Mouse (Mus musculus) kidney, adult 9 months (tissue): ENCODE data around the gene Adipor2.
"Not testable (repeated sequence)": the region's sequence is repeated elsewhere in the genome, so short reads cannot be mapped to it uniquely, and the experiment has no call there.

ENCODE experiments used
- DNase-seq: peaks from one replicate; pipeline ENCODE4 v3.0.0; 2022

Adipor2 gene

DNA sequence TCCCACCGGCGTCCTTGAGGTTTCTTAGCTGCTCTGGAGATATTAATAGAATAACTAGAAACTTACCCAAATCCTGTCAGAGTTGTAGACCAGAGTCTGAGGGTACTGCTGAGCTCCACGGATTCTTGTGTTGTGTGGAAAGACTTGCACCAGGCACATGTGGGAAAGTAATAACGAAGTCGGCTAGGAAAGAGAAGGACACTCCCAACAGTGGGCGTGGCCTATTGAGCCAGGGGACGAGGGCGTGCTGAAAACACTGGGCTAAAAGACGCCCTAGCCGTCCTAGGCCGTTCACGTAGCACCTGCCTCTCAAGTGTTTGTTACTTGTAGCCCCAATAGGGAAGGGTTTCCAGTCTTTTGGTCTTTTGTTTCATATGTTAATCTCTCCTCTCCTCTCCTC, at the start of gene Adipor2:
Gene Adipor2 (minus strand): TSS at position 351 of the 400 bp plus-strand sequence.
- DNase-seq: peak; percentile 51

DNA sequence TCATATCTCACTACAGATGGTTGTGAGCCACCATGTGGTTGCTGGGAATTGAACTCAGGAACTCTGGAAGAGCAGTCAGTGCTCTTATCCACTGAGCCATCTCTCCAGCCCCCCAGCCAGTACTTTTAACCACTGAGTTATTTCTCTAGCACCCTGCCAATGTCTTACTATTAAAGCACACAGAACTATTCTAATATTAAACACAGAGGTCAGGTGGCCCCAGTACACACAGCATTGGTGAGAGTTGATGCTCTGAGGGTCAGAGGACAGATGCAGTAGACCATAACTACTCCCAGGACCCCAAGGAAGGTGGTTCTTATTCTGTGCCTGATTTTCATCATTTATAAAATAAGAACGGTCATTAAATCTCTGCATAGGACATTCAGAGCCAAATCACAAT, 48.7 kb upstream of the Adipor2 start:
- peak; percentile 62 for DNase-seq

GRCm38 (mm10) chr6:119460391-119460790, 42.9 kb upstream of the Adipor2 start:
- no peak for DNase-seq

DNA sequence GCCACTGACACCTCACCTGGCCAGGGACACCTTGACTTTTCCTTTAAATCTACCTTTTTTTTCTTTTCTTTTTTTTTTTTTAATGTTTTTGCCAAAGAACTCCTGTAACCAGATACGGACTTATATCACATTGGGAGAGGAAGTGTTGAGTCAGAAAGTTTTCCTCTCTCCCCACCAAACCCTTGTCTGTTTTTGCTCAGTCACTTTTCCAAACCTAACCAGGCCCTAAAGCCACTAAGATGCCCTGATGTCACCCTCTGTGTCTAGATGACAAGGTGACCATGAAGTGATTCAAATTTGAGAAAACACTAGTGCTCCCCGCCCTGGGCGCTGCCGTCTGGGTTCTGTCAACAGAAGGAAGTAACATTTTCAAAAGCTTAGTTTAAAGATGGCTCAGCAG, 41.5 kb upstream of the Adipor2 start:
- DNase-seq: no peak

- no peak for DNase-seq
Observed at GRCm38 (mm10) chr6:119458166-119458565, 40.7 kb upstream of the Adipor2 start.

DNA sequence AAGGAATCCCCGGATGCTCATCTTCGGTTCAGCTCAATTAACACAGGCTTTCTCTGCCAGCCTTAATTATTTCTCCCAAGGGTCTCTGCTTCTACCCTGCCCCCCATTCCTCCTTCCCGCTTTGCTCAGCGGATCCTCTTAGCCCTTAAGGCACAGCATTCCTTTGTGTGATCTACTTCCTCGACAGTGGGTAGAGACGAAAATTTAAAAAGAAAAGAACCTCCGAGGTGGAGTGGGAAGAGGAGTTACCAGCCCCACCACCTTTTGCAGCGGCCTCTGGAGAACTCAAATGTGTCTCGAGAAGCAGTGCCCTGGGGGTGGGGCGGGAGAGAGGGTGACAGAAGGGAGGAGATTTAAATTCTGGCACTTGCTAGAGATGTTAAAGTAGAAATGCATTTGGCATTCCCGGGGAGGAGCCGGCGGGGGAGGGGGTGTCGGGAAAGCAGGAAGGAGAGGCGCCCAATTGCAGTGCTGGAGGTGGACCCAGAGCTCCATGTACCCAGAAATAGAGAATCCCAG, 34.5 kb upstream of the Adipor2 start:
- no peak for DNase-seq

DNA sequence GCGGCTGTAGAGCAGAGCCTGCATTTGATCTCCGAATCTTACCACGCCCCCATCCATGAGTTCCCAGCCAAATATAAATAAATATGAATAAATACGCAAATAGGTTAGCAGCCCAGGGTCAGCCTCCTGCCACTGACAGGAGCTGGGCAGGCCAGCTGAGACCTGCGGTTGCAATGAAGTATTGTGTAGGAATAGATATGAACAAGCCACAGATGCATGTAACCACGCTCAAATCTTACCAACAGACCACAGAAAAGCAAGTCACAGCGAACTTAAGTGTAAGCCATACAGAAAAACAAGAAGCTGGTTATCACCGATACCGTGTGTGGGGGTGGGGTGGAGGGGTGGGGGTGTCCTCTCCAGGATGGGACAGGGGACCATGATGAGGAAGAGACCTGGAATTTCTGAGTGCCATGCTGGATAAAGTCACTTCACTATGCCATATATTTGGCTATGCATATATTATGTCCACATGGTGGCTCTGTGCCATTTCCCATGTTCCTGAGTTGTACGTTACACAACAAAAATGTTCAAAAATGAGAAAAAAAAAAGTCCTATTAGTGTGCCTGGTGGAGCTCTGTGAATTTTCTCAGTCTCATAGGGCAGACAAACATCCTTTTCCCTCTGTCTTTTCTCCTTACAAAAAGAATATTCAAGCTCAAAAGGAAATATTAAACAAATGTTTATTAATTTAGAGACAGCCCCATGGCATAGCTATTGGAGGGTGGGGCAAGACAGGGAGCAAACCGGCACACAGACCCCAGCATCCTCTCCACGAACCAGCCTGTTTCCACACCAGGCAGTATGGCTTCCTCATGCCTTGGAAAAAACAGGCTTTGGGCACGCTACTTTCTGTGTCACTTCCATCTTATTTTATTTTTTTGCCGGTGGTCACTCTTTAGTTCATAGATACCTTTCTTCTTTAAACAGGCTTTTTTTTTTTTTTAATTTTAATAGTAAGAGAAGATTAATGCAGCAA, 33.8 kb upstream of the Adipor2 start:
- DNase-seq: no peak

DNA sequence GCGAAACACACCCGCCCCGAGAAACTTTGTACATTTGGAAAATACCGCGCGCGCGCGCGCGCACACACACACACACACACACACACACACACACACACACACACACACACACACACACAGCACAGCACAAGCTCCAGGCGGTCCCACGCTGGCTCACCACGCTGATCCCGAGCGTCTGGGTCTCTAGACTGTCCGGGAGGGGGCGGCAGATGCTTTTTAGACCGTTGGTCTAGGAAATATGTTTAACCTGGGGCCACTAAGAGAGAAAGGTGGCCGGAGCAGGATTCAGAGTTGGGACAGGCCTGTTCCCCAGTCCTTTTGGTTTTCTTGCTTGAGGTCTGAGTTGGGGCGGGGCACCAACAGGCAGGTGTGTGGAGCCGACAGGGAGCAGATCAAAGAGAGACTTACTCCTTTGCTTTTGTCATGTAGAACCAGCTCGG, 31.6 kb upstream of the Adipor2 start:
- peak; percentile 79 for DNase-seq

- DNase-seq: peak; percentile 53
Observed at GRCm38 (mm10) chr6:119448321-119449059, 31.0 kb upstream of the Adipor2 start.

GRCm38 (mm10) chr6:119445671-119446607, 28.4 kb upstream of the Adipor2 start:
- no peak for DNase-seq

GRCm38 (mm10) chr6:119443742-119444645, 26.5 kb upstream of the Adipor2 start:
- DNase-seq: peak; percentile 82

DNA sequence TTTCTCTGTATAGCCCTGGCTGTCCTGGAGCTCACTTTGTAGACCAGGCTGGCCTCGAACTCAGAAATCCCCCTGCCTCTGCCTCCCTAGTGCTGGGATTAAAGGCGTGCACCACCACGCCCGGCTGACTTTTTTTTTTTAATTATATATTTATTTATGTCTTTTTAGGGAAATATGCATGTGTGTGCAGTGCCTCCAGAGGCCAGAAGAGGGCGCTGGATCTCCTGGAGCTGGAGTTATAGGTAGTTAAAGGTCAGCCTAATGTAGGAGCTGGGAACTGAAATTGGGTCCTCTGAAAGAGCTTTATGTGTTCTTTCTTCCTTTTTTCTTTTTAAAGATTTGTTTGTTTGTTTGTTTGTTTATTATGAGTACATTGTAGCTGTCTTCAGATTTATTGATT, 25.2 kb upstream of the Adipor2 start:
- DNase-seq: not testable (repeated sequence)

DNA sequence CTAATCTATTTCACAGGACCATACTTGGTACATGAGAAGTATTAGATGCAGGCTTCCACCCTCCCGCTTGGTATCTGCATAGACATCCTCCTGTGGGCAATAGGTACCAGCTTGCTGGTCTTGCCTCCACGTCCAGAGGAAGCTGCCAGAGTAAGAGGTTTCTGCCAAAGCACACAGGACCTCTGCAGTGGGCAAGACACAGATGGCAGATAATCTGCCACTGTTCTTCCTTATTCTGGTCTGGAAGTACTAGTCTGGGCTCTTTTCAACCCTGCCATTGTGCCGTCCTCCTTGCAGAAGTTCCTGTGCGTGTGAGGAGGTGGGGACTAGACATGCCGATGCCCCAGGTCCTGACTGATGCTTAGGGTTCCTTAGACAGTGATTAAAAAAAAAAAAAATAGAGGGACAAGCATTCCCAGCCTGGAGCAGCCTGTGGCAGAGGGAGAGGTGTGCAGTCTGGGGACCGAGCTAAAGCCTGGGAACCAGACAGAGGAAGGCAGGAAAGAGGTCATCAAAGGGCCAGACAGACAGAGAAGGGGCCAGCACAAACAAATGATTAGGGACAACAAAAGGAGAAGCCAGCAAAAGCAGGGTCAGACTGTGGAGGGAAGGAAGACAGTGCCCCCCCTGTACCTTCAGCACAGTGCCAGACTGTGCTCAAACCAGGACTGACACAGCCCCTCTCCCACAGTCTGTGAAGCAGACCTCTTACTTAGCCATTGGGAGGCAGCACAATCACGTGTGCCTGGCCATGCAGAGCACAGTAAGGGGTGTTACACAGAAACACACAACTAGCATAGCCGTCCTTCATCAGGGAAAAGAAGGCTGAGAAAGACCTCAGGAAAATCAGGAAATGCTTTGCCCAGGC, 20.6 kb upstream of the Adipor2 start:
- no peak for DNase-seq

- DNase-seq: no peak
Observed at GRCm38 (mm10) chr6:119434394-119434793, 16.9 kb upstream of the Adipor2 start.

GRCm38 (mm10) chr6:119431751-119432324, 14.3 kb upstream of the Adipor2 start:
- peak; percentile 46 for DNase-seq

GRCm38 (mm10) chr6:119430508-119430907, 13.0 kb upstream of the Adipor2 start:
- peak; percentile 89 for DNase-seq

- DNase-seq: no peak
Observed at GRCm38 (mm10) chr6:119429311-119429710, 11.8 kb upstream of the Adipor2 start.

GRCm38 (mm10) chr6:119428611-119429010, 11.1 kb upstream of the Adipor2 start:
- DNase-seq: peak; percentile 48

- DNase-seq: peak; percentile 56
Observed at GRCm38 (mm10) chr6:119421001-119421400, 3.5 kb upstream of the Adipor2 start.

DNA sequence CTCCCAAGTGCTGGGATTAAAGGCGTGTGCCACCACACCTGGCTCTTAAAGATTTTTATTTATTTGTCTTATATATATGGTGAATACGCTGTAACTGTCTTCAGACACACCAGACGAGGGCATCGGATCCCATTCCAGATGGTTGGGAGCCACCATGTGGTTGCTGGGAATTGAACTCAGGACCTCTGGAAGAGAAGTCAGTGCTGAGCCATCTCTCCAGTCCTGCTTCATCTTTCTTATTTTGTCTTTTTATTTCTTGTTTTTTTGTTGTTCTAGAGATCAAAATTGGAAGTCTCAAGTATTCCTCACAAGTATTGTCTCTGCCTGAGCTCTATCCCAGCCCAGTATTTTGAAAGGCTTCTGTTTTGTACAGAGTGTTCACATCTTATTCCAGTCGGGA, 2.9 kb upstream of the Adipor2 start:
- DNase-seq: no peak
